Mouse (Mus musculus): ENCODE measurements at regions not wholly inside any gene's neighbourhood (a gene's known extent, or its start where the extent isn't known, plus 50 kb on each side); places are given as distances from the start of the nearest gene placed in this dataset.

DNA sequence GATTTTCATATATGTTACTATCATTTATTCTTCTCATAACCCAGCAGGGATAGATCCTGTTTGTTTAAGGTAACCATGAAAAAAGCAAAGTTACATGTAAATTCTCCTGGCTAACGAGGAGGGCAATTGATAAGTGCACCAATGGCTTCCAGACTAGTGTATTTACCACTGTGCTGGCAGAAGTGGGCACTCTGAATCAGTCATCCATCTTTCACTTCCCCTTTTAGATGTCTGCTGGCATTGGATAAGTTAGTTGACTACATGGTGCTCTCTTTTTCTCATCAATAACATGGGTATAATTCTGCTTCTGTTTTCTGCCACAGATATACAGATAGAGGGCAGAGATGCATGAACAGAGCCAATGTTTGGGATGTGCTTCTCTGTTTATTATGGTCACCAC is 523.4 kb downstream of the Ebf1 start:
- 16% methylated on average over 1 of the region's 1 CpGs for WGBS
- no peak for TF ChIP-seq CTCF (IDR thresholded peaks at IDR 0.05; ENCODE audit: extremely low read depth, insufficient read depth, insufficient read length, insufficient replicate concordance)
- no peak for TF ChIP-seq POLR2A (IDR thresholded peaks at IDR 0.05; ENCODE audit: low read depth, low read length)

DNA sequence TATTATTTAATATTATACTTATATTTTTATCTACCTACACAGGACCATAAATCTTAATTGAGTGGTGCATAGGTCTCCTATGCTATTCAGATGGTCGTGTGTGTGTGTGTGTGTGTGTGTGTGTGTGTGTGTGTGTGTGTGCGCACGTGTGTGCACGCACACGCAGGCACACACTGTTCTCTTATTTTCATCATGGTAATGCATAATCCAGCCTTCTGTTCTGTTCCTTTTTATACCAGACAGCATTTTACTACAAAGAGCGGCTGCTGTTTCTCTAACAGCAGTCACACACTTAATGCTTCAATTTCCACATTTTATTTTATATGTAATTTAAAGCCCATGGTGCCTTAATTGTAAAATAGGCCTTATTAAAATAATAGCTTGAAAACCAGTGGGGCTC is 537.0 kb downstream of the Ebf1 start:
- Histone ChIP-seq H3K27me3 (ENCODE audit: control insufficient read depth, insufficient read depth, low read length) (no peaks in the 10 kb centered on the region), H3K27ac (ENCODE audit: insufficient read depth, low read length) (no peak overlapping the region), H3K4me3 (ENCODE audit: extremely low read depth, insufficient read depth, insufficient read length) (no peak overlapping the region), H3K36me3 (ENCODE audit: control insufficient read depth, insufficient read depth, low read length) (no peaks in the 10 kb centered on the region), H3K4me1 (ENCODE audit: control insufficient read depth, insufficient read depth, insufficient read length) (peaks cover 9% of the 10 kb centered on the region)
- 86% methylated on average over 6 of the region's 6 CpGs for WGBS
- TF ChIP-seq POLR2A (IDR thresholded peaks at IDR 0.05; ENCODE audit: low read depth, low read length) (no peak), CTCF (IDR thresholded peaks at IDR 0.05; ENCODE audit: extremely low read depth, insufficient read depth, insufficient read length, insufficient replicate concordance) (no peak)
- DNase-seq (ENCODE audit: low read depth in 1 of 2, low spot score in 2 of 2) = no peak

More for the DNA sequence above, 523.4 kb downstream of the Ebf1 start:
- H3K36me3 ChIP-seq (ENCODE audit: control insufficient read depth, insufficient read depth, low read length) = no peaks in the 10 kb centered on the region
- no peaks in the 10 kb centered on the region for H3K27me3 ChIP-seq (ENCODE audit: control insufficient read depth, insufficient read depth, low read length)
- no peak overlapping the region for H3K27ac ChIP-seq (ENCODE audit: insufficient read depth, low read length)
- peaks cover 3% of the 10 kb centered on the region; the same call in 1 of the 2 replicates for H3K4me1 ChIP-seq (ENCODE audit: control insufficient read depth, insufficient read depth, insufficient read length)
- no peak overlapping the region for H3K4me3 ChIP-seq (ENCODE audit: extremely low read depth, insufficient read depth, insufficient read length)
- DNase-seq (ENCODE audit: low read depth in 1 of 2, low spot score in 2 of 2) = peak in 1 of 2 experiments; percentile 31

- TF ChIP-seq POLR2A (IDR thresholded peaks at IDR 0.05; ENCODE audit: low read depth, low read length) (no peak), CTCF (IDR thresholded peaks at IDR 0.05; ENCODE audit: extremely low read depth, insufficient read depth, insufficient read length, insufficient replicate concordance) (no peak)
- H3K27me3 ChIP-seq (ENCODE audit: control insufficient read depth, insufficient read depth, low read length) = no peaks in the 10 kb centered on the region
- DNase-seq (ENCODE audit: low read depth in 1 of 2, low spot score in 2 of 2) = no peak
- H3K4me1 ChIP-seq (ENCODE audit: control insufficient read depth, insufficient read depth, insufficient read length) = peaks cover 9% of the 10 kb centered on the region
- no peak overlapping the region for H3K4me3 ChIP-seq (ENCODE audit: extremely low read depth, insufficient read depth, insufficient read length)
- no peaks in the 10 kb centered on the region for H3K36me3 ChIP-seq (ENCODE audit: control insufficient read depth, insufficient read depth, low read length)
- WGBS = 79% methylated on average over 8 of the region's 8 CpGs
- no peak overlapping the region for H3K27ac ChIP-seq (ENCODE audit: insufficient read depth, low read length)
Measured at GRCm38 (mm10) chr11:45154497-45154896, 537.4 kb downstream of the Ebf1 start.

DNA sequence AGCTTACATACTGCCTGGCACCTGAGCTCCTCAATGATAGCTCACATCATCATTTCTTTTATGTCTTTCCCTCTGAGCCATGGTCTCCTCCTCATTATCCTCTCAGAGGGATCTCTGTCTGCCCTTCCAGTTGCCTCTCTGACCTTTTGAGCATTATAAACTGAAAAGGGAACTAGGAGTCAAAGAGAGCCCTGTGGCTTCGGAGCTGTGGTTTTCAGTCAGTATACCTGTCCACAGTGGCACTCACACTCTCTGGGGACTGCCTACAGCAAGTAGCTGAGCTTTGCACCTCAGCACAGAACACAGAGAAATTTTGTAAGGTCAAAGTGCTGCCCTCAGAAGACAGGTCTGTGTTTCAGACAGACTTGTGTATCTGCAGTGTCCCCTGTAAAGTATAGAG is 538.7 kb downstream of the Ebf1 start:
- H3K4me1 ChIP-seq (ENCODE audit: control insufficient read depth, insufficient read depth, insufficient read length) = peaks cover 9% of the 10 kb centered on the region

GRCm38 (mm10) chr11:45158282-45158681 is 541.2 kb downstream of the Ebf1 start:
- Histone ChIP-seq H3K4me3 (ENCODE audit: extremely low read depth, insufficient read depth, insufficient read length) (no peak overlapping the region), H3K4me1 (ENCODE audit: control insufficient read depth, insufficient read depth, insufficient read length) (peaks cover 9% of the 10 kb centered on the region), H3K36me3 (ENCODE audit: control insufficient read depth, insufficient read depth, low read length) (no peaks in the 10 kb centered on the region), H3K27me3 (ENCODE audit: control insufficient read depth, insufficient read depth, low read length) (no peaks in the 10 kb centered on the region), H3K27ac (ENCODE audit: insufficient read depth, low read length) (no peak overlapping the region)
- TF ChIP-seq POLR2A (IDR thresholded peaks at IDR 0.05; ENCODE audit: low read depth, low read length) = no peak
- TF ChIP-seq CTCF (IDR thresholded peaks at IDR 0.05; ENCODE audit: extremely low read depth, insufficient read depth, insufficient read length, insufficient replicate concordance) = no peak
- no peak for DNase-seq (ENCODE audit: low read depth in 1 of 2, low spot score in 2 of 2)
- 68% methylated on average over 2 of the region's 2 CpGs for WGBS

More for the DNA sequence above, 538.7 kb downstream of the Ebf1 start:
- no peak for TF ChIP-seq POLR2A (IDR thresholded peaks at IDR 0.05; ENCODE audit: low read depth, low read length)
- TF ChIP-seq CTCF (IDR thresholded peaks at IDR 0.05; ENCODE audit: extremely low read depth, insufficient read depth, insufficient read length, insufficient replicate concordance) = no peak
- Histone ChIP-seq H3K27ac (ENCODE audit: insufficient read depth, low read length) (no peak overlapping the region), H3K4me3 (ENCODE audit: extremely low read depth, insufficient read depth, insufficient read length) (no peak overlapping the region), H3K36me3 (ENCODE audit: control insufficient read depth, insufficient read depth, low read length) (no peaks in the 10 kb centered on the region), H3K27me3 (ENCODE audit: control insufficient read depth, insufficient read depth, low read length) (no peaks in the 10 kb centered on the region)
- DNase-seq (ENCODE audit: low read depth in 1 of 2, low spot score in 2 of 2) = peak; percentile 17 to 55
- WGBS = 5% methylated on average over 1 of the region's 1 CpGs

DNA sequence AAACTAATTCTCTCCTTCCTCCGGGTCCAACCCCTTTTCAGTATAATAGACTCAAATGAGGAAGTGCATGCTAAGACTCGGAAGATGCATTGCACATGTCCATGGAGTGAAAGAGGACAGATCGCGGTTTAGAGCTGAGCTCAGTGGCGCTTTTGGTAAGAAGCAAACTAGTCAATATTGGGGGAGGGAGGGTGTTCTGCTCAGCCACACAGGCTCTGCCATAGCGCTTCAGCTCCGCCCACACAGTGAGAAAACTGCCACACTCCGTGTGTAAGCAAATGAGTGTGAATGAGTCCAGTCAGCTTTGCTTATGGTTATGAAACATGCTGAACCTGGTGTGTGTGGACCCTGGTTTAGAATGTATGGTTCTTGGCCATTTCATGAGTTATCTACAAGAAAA is 543.8 kb downstream of the Ebf1 start:
- Histone ChIP-seq H3K27me3 (ENCODE audit: control insufficient read depth, insufficient read depth, low read length) (no peaks in the 10 kb centered on the region), H3K4me1 (ENCODE audit: control insufficient read depth, insufficient read depth, insufficient read length) (peaks cover 9% of the 10 kb centered on the region), H3K36me3 (ENCODE audit: control insufficient read depth, insufficient read depth, low read length) (no peaks in the 10 kb centered on the region), H3K4me3 (ENCODE audit: extremely low read depth, insufficient read depth, insufficient read length) (no peak overlapping the region), H3K27ac (ENCODE audit: insufficient read depth, low read length) (no peak overlapping the region)
- TF ChIP-seq CTCF (IDR thresholded peaks at IDR 0.05; ENCODE audit: extremely low read depth, insufficient read depth, insufficient read length, insufficient replicate concordance) = no peak
- TF ChIP-seq POLR2A (IDR thresholded peaks at IDR 0.05; ENCODE audit: low read depth, low read length) = no peak
- DNase-seq (ENCODE audit: low read depth in 1 of 2, low spot score in 2 of 2) = peak; percentile 23 to 28
- WGBS = 52% methylated on average over 8 of the region's 8 CpGs

DNA sequence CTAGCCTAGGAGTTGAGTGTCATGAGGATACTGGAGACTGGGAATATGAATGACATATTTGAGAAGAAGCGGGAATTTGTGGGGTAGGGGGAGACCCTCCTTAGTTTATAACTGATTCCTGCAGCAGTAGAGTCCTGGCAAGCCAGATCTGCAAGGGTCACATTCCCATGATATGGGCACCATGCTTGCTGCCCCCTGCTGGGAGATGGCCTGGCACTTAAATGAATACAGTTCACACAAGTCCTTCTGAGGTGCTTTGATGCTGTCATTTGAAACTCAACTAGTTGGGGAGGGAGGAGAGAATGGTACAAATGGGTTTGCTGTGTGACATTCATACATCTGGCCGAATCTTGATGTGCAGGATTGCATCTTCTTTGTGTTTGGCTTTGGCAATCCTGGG is 556.4 kb downstream of the Ebf1 start:
- H3K36me3 ChIP-seq (ENCODE audit: control insufficient read depth, insufficient read depth, low read length) = no peaks in the 10 kb centered on the region
- no peak overlapping the region for H3K27ac ChIP-seq (ENCODE audit: insufficient read depth, low read length)
- 87% methylated on average over 2 of the region's 2 CpGs for WGBS
- H3K27me3 ChIP-seq (ENCODE audit: control insufficient read depth, insufficient read depth, low read length) = no peaks in the 10 kb centered on the region
- DNase-seq (ENCODE audit: low read depth in 1 of 2, low spot score in 2 of 2) = peak in 1 of 2 experiments; percentile 40
- no peak for TF ChIP-seq POLR2A (IDR thresholded peaks at IDR 0.05; ENCODE audit: low read depth, low read length)
- TF ChIP-seq CTCF (IDR thresholded peaks at IDR 0.05; ENCODE audit: extremely low read depth, insufficient read depth, insufficient read length, insufficient replicate concordance) = peak; percentile 34; the same call in 1 of the 2 replicates
- no peak overlapping the region for H3K4me3 ChIP-seq (ENCODE audit: extremely low read depth, insufficient read depth, insufficient read length)
- H3K4me1 ChIP-seq (ENCODE audit: control insufficient read depth, insufficient read depth, insufficient read length) = no peaks in the 10 kb centered on the region

All from spleen, adult 2 months (tissue).